Mouse (Mus musculus) heart, embryonic 11.5 days (tissue): ENCODE measurements around the gene Daxx. TPM values are rescaled to one million over a fixed set of nuclear protein-coding genes. Genes with fewer than 3 reads are reported as not detected.

Source experiments
- ATAC-seq: fragments of 200-750 bp; cut with Nextera tagmentation; replicated peaks from 2 replicates; pipeline ENCODE4 v1.8.0; 2017; ENCODE audit warnings: moderate library complexity; ENCODE audit not compliant: insufficient number of reproducible peaks, low FRiP score, low TSS enrichment
- H3K27ac ChIP-seq: fragments of 300-500 bp; sonication (generic); 2 replicates; pipeline ENCODE4 v1.5.1; 2014; ENCODE audit warnings: mild to moderate bottlenecking, low read depth, low read length
- H3K27me3 ChIP-seq: fragments of 300-500 bp; sonication (generic); 2 replicates; pipeline ENCODE4 v1.6.1; 2014; ENCODE audit warnings: mild to moderate bottlenecking, low read length, mixed read lengths; ENCODE audit not compliant: control insufficient read depth, insufficient read depth
- H3K36me3 ChIP-seq: fragments of 300-500 bp; sonication (generic); 2 replicates; pipeline ENCODE4 v1.6.1; 2014; ENCODE audit warnings: mild to moderate bottlenecking, low read length, moderate library complexity, mixed read lengths; ENCODE audit not compliant: control insufficient read depth, insufficient read depth
- H3K4me1 ChIP-seq: fragments of 300-500 bp; sonication (generic); 2 replicates; pipeline ENCODE4 v1.6.1; 2014; ENCODE audit warnings: low read length; ENCODE audit not compliant: control insufficient read depth, insufficient read depth
- H3K4me2 ChIP-seq: fragments of 300-500 bp; sonication (generic); 2 replicates; pipeline ENCODE4 v1.6.1; 2014; ENCODE audit warnings: mild to moderate bottlenecking, moderate library complexity
- H3K4me3 ChIP-seq: fragments of 300-500 bp; sonication (generic); 2 replicates; pipeline ENCODE4 v1.5.1; 2014; ENCODE audit warnings: low read depth, low read length
- H3K9ac ChIP-seq: fragments of 300-500 bp; sonication (generic); 2 replicates; pipeline ENCODE4 v1.6.1; 2014; ENCODE audit warnings: mild to moderate bottlenecking, low read depth, low read length, moderate library complexity
- H3K9me3 ChIP-seq: fragments of 300-500 bp; sonication (generic); replicated peaks from 2 replicates; pipeline ENCODE4 v1.6.1; 2016; ENCODE audit warnings: low read length; ENCODE audit not compliant: control insufficient read depth
- WGBS: fragments of 180-500 bp; shearing (Covaris S2); extraction: QIAGEN DNeasy Blood & Tissue Kit; methylation state at CpG from one replicate; pipeline ENCODE4 v1.1.7; 2014; ENCODE audit not compliant: insufficient replicate concordance; 5-methylcytosine and 5-hydroxymethylcytosine counted together
- microRNA-seq: library from miRNA; unstranded; fragments of <30 nt; microRNA quantifications from one replicate; pipeline ENCODE4, GENCODE M21; 2016; ENCODE audit warnings: borderline number of aligned reads
- polyA plus RNA-seq: library from polyadenylated mRNA; unstranded; fragments of >200 nt; fragmentation: Nextera tagmentation; extraction: Ambion mirVana; gene quantifications from 2 replicates; pipeline ENCODE4 v1.2.1, GENCODE M21; 2014

Daxx gene
- polyA plus RNA-seq, 1 experiment from 2014 or later: 26.4 TPM

DNA sequence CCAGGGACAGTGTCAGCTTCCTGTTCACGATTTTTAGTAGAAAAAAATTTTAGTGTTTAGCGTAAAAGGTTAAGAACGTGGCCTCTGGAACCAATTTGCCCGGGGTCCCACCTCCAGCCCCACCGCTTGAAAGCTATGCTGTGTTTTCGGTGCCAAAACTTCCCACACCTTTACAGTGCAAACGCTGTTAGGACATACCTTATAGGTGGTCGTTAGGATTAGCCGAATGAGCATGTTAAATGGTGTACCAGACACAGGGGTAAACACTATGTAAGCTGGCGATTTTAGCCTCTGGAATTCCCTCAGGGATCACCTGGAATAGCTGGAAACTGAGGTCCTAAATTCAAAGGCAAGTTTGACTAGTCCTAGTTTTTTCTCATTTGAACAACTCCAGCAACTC, 47.1 kb downstream of the Daxx start:
- Histone ChIP-seq H3K4me2 (peak overlapping the region; percentile 75), H3K9me3 (no peaks in the 10 kb centered on the region), H3K36me3 (peaks cover 17% of the 10 kb centered on the region), H3K9ac (peak overlapping the region; percentile 85), H3K4me1 (peaks cover 33% of the 10 kb centered on the region), H3K27ac (0 out of 2 replicates have a peak overlapping the region, but pooled peaks have one; percentile 47), H3K4me3 (peak overlapping the region; percentile 70), H3K27me3 (no peaks in the 10 kb centered on the region)
- WGBS: 6% methylated on average over 10 of the region's 10 CpGs
- no peak for ATAC-seq

DNA sequence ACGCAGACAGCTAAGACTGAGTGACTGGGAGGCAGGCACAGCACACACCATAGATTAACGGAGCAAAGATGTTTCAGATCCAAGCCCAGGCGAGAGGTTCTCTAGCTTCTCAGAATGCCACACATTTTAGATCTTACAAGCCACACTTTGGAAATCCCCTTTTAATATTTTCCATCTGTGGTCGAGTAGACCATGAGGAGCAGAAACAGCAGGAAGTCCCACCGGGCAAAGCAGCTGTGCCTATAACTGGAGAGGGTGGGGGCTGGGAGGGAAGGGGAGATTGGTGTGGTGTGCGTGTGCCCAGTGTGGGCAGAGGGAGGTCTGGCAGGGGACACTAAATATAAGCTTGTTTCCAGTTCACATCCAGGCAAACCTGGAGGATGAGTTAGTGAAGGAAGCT, 48.3 kb downstream of the Daxx start:
- Histone ChIP-seq H3K27me3 (no peaks in the 10 kb centered on the region), H3K9me3 (no peaks in the 10 kb centered on the region), H3K4me3 (no peak overlapping the region), H3K27ac (no peak overlapping the region), H3K4me1 (peaks cover 28% of the 10 kb centered on the region), H3K9ac (no peak overlapping the region), H3K36me3 (peaks cover 14% of the 10 kb centered on the region), H3K4me2 (no peak overlapping the region)
- 84% methylated on average over 6 of the region's 6 CpGs for WGBS
- no peak for ATAC-seq

DNA sequence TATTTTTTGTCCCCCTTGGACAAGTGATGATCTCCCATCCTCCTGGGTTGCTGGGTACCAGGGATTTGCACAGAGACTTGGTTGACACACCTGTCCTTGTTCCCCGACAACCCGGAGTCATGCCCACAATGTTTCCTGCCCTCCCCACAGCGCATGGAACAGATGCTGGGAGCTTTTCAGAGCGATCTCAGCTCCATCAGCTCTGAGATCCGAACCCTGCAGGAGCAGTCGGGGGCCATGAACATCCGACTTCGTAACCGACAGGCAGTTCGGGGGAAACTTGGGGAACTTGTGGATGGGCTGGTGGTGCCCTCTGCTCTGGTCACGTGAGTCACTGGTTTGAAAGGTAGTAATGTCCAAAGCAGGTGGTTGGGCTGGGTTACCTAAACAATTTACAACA, 49.2 kb downstream of the Daxx start:
- H3K27me3 ChIP-seq: no peaks in the 10 kb centered on the region
- H3K4me3 ChIP-seq: no peak overlapping the region
- no peak for ATAC-seq
- no peaks in the 10 kb centered on the region for H3K9me3 ChIP-seq
- no peak overlapping the region for H3K9ac ChIP-seq
- H3K36me3 ChIP-seq: peaks cover 10% of the 10 kb centered on the region
- WGBS: 91% methylated on average over 11 of the region's 11 CpGs
- no peak overlapping the region for H3K27ac ChIP-seq
- no peak overlapping the region for H3K4me2 ChIP-seq
- peaks cover 19% of the 10 kb centered on the region for H3K4me1 ChIP-seq

DNA sequence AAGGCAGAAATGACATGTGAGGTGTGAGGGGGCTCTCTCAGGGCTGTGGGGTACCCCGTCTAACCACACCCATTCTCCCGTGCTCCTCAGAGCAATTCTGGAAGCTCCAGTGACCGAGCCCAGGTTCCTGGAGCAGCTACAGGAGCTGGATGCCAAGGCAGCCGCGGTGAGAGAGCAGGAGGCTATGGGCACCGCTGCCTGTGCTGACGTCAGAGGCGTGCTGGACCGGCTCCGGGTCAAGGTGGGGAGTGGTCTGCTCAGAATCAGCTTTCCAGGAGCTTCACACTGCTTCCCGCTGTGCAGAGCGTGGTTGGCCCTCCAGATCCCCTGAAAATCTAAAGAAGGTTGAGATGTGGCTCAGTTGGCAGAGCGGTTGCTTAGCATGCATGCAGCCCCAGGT, 49.9 kb downstream of the Daxx start:
- no peak overlapping the region for H3K4me2 ChIP-seq
- WGBS: 96% methylated on average over 13 of the region's 13 CpGs
- H3K27ac ChIP-seq: no peak overlapping the region
- H3K27me3 ChIP-seq: no peaks in the 10 kb centered on the region
- H3K9me3 ChIP-seq: no peaks in the 10 kb centered on the region
- H3K9ac ChIP-seq: no peak overlapping the region
- H3K4me3 ChIP-seq: no peak overlapping the region
- H3K4me1 ChIP-seq: peaks cover 12% of the 10 kb centered on the region
- no peak for ATAC-seq
- H3K36me3 ChIP-seq: peaks cover 7% of the 10 kb centered on the region; the same call in 1 of the 2 replicates

GRCm38 (mm10) chr17:33959948-33960347, 50.7 kb downstream of the Daxx start:
- WGBS: 90% methylated on average over 15 of the region's 15 CpGs
- Histone ChIP-seq H3K36me3 (peaks cover 6% of the 10 kb centered on the region; the same call in 1 of the 2 replicates), H3K27me3 (no peaks in the 10 kb centered on the region), H3K4me1 (peaks cover 6% of the 10 kb centered on the region), H3K9ac (no peak overlapping the region), H3K9me3 (no peaks in the 10 kb centered on the region), H3K4me3 (no peak overlapping the region), H3K27ac (no peak overlapping the region), H3K4me2 (no peak overlapping the region)
- ATAC-seq: no peak

GRCm38 (mm10) chr17:33962876-33963275, 53.7 kb downstream of the Daxx start:
- ATAC-seq: no peak
- Histone ChIP-seq H3K27ac (no peak overlapping the region), H3K4me1 (no peaks in the 10 kb centered on the region), H3K27me3 (no peaks in the 10 kb centered on the region), H3K9me3 (no peaks in the 10 kb centered on the region), H3K4me2 (no peak overlapping the region), H3K36me3 (peaks cover 6% of the 10 kb centered on the region; the same call in 1 of the 2 replicates), H3K9ac (no peak overlapping the region), H3K4me3 (no peak overlapping the region)
- WGBS: 89% methylated on average over 7 of the region's 7 CpGs

Small RNA genes lying within 50 kb of the gene (microRNA-seq; reads per million reads assigned to microRNA genes)
- gene Gm27740: not detected

Other genes starting within 250 kb of the Daxx start
- 278 and 323 TPM in 2 replicates for gene Hnrnpm, start 222.6 kb upstream of the Daxx start, polyA plus RNA-seq
- gene March2, start 190.7 kb upstream of the Daxx start, polyA plus RNA-seq: 73.6 and 83.2 TPM in 2 replicates
- gene Rab11b, start 148.9 kb upstream of the Daxx start, polyA plus RNA-seq: 254 and 285 TPM in 2 replicates
- 7.6 and 10.5 TPM in 2 replicates for gene Angptl4, start 127.6 kb upstream of the Daxx start, polyA plus RNA-seq
- 30.1 and 43.2 TPM in 2 replicates for gene Kank3, start 98.9 kb upstream of the Daxx start, polyA plus RNA-seq
- gene Rps28, start 84.9 kb upstream of the Daxx start, polyA plus RNA-seq: 654 and 701 TPM in 2 replicates
- 457 and 481 TPM in 2 replicates for gene Ndufa7, start 84.8 kb upstream of the Daxx start, polyA plus RNA-seq
- 60.8 and 63.9 TPM in 2 replicates for gene Cd320, start 66.3 kb upstream of the Daxx start, polyA plus RNA-seq
- not detected in 2 replicates for gene Gm7029, start 35.6 kb upstream of the Daxx start, polyA plus RNA-seq
- gene Kifc1, start 18.8 kb upstream of the Daxx start, polyA plus RNA-seq: 8.1 and 11.8 TPM in 2 replicates
- not detected in 2 replicates for gene Platr17, start 4.3 kb upstream of the Daxx start, polyA plus RNA-seq
- gene Tapbp, start 6.5 kb downstream of the Daxx start, polyA plus RNA-seq: 22.0 and 23.4 TPM in 2 replicates
- 7.2 and 7.8 TPM in 2 replicates for gene Zbtb22, start 6.5 kb downstream of the Daxx start, polyA plus RNA-seq
- gene Rgl2, start 20.1 kb downstream of the Daxx start, polyA plus RNA-seq: 25.8 and 27.8 TPM in 2 replicates
- 147 and 151 TPM in 2 replicates for gene Pfdn6, start 30.9 kb downstream of the Daxx start, polyA plus RNA-seq
- gene Wdr46, start 31.2 kb downstream of the Daxx start, polyA plus RNA-seq: 18.3 and 19.7 TPM in 2 replicates
- 2.8 and 5.9 TPM in 2 replicates for gene B3galt4, start 42.1 kb downstream of the Daxx start, polyA plus RNA-seq
- 28.1 and 29.5 TPM in 2 replicates for gene Vps52, start 46.4 kb downstream of the Daxx start, polyA plus RNA-seq
- 1,135 and 1,150 TPM in 2 replicates for gene Rps18, start 46.6 kb downstream of the Daxx start, polyA plus RNA-seq
- 13.8 and 13.9 TPM in 2 replicates for gene H2-K1, start 90.9 kb downstream of the Daxx start, polyA plus RNA-seq
- 3.9 and 4.4 TPM in 2 replicates for gene Ring1, start 115.3 kb downstream of the Daxx start, polyA plus RNA-seq
- gene H2-Ke6, start 118.6 kb downstream of the Daxx start, polyA plus RNA-seq: 29.4 and 35.5 TPM in 2 replicates
- 61.4 and 67.2 TPM in 2 replicates for gene Slc39a7, start 122.3 kb downstream of the Daxx start, polyA plus RNA-seq
- gene Rxrb, start 122.4 kb downstream of the Daxx start, polyA plus RNA-seq: 13.8 and 14.6 TPM in 2 replicates
- gene Col11a2, start 130.0 kb downstream of the Daxx start, polyA plus RNA-seq: 0.31 and 0.70 TPM in 2 replicates
- 0.34 and 1.2 TPM in 2 replicates for gene H2-Oa, start 182.9 kb downstream of the Daxx start, polyA plus RNA-seq
- 6.2 and 8.1 TPM in 2 replicates for gene H2-DMa, start 210.1 kb downstream of the Daxx start, polyA plus RNA-seq
- gene Brd2, start 213.2 kb downstream of the Daxx start, polyA plus RNA-seq: 59.7 and 105 TPM in 2 replicates
- gene H2-DMb2, start 233.9 kb downstream of the Daxx start, polyA plus RNA-seq: 0.20 TPM in 1 of 2 replicates, not detected in the other
- 0.27 and 0.29 TPM in 2 replicates for gene H2-DMb1, start 243.7 kb downstream of the Daxx start, polyA plus RNA-seq